Mouse (Mus musculus): ENCODE results near the gene Hist1h3b. TPM values are rescaled to one million over a fixed set of nuclear protein-coding genes. Genes with fewer than 3 reads are reported as not detected.

Gene Hist1h3b
- polyA plus RNA-seq, 1 experiment from 2014 or later = 2.7 TPM

DNA sequence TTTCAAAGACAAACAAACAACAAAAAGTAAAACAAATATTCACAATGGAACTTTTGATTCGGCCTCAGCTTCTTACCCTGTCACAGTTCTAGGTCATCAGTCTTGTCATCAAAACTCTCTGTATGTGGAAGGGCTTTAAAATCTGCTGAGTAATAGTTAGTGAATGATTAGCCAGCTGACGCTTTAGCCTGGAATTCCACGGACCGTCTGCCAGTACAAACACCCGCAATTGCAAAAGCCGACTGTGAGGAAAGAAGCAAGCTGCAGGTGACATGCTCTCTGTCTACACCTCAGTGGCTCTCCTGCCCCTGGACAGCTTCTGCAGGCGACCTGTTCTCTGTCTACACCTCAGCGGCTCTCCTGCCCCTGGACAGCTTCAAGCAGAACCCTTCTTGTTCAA is 21.6 kb upstream of the Hist1h3b start:
- 13% methylated on average over 8 of the region's 8 CpGs for WGBS (ENCODE audit: insufficient replicate concordance)

DNA sequence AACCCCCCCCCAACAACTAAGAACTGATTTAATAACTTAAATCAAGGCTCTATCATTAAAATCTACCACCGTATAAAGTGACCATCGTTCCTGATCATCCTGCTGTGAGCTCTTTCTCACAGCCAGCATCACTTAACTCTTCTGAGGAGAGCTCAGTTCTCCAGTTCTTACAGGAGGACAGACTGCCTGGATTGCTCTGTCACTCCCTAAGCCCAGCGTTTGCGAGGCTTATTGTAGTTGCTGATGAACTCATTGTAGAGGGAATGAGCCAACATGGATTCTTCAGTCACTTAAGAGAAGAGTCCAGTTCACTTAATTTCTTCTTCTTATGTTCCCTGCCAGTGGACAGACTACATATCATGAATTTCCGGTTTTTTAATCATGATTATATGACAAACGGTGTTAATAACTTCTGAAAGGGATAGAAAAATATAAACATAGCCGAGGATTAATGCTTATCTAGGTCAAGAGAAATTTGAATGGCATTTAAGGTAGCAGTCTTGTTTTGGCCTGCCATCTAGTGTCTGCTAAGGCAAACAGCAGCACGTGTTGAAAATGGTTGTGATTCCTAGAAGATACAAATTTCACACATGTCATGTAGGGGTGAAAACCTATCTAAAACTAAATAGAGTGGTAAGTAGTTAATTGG is 19.8 kb upstream of the Hist1h3b start:
- 23% methylated on average over 8 of the region's 8 CpGs for WGBS (ENCODE audit: insufficient replicate concordance)
- no peak for ATAC-seq (replicated peaks; ENCODE audit: insufficient number of reproducible peaks, low FRiP score, low TSS enrichment)
- H3K9me3 ChIP-seq (replicated peaks; ENCODE audit: control insufficient read depth, low read length) = no peaks in the 10 kb centered on the region

More for the DNA sequence above, 21.6 kb upstream of the Hist1h3b start:
- Histone ChIP-seq H3K4me2 (peak overlapping the region; percentile 1; the same call in 1 of the 2 replicates), H3K27me3 (ENCODE audit: control insufficient read depth, insufficient read depth, low read length) (no peaks in the 10 kb centered on the region), H3K9me3 (replicated peaks; ENCODE audit: control insufficient read depth, low read length) (no peaks in the 10 kb centered on the region), H3K27ac (ENCODE audit: low read depth, low read length) (no peak overlapping the region), H3K4me1 (ENCODE audit: control insufficient read depth, insufficient read depth, low read length) (0 out of 2 replicates have a peak, but pooled peaks cover 6% of the 10 kb centered on the region), H3K9ac (ENCODE audit: low read depth, low read length) (no peak overlapping the region), H3K36me3 (ENCODE audit: control insufficient read depth, insufficient read depth, low read length) (no peaks in the 10 kb centered on the region), H3K4me3 (ENCODE audit: low read depth, low read length) (no peak overlapping the region)
- no peak for ATAC-seq (replicated peaks; ENCODE audit: insufficient number of reproducible peaks, low FRiP score, low TSS enrichment)

DNA sequence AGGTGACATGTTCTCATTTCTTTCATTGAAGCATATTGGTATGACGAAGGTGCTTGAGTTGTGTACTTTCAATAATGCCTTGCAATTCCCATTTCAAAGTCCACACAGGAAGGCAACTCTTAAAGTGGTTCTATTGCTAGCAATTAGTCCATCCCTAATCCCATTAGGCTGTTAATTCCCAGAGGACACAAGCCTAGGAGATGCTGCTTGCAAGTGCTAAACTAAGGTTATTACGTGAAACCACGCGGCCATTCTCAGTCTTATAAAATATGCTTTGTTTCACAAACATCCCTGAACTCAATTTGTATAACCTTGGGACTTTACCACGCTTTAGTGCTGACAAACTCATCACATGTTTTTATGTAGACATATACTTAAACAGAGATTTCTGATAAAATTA is 15.0 kb upstream of the Hist1h3b start:
- H3K9ac ChIP-seq (ENCODE audit: low read depth, low read length) = no peak overlapping the region
- no peaks in the 10 kb centered on the region for H3K27me3 ChIP-seq (ENCODE audit: control insufficient read depth, insufficient read depth, low read length)
- no peaks in the 10 kb centered on the region for H3K36me3 ChIP-seq (ENCODE audit: control insufficient read depth, insufficient read depth, low read length)
- H3K4me1 ChIP-seq (ENCODE audit: control insufficient read depth, insufficient read depth, low read length) = peaks cover 4% of the 10 kb centered on the region; the same call in 1 of the 2 replicates
- H3K4me3 ChIP-seq (ENCODE audit: low read depth, low read length) = no peak overlapping the region
- H3K27ac ChIP-seq (ENCODE audit: low read depth, low read length) = no peak overlapping the region
- WGBS (ENCODE audit: insufficient replicate concordance) = 83% methylated on average over 5 of the region's 5 CpGs
- no peak for ATAC-seq (replicated peaks; ENCODE audit: insufficient number of reproducible peaks, low FRiP score, low TSS enrichment)
- H3K4me2 ChIP-seq = no peak overlapping the region
- no peaks in the 10 kb centered on the region for H3K9me3 ChIP-seq (replicated peaks; ENCODE audit: control insufficient read depth, low read length)

More for the DNA sequence above, 19.8 kb upstream of the Hist1h3b start:
- no peak overlapping the region for H3K4me2 ChIP-seq
- H3K4me3 ChIP-seq (ENCODE audit: low read depth, low read length) = no peak overlapping the region
- no peak overlapping the region for H3K27ac ChIP-seq (ENCODE audit: low read depth, low read length)
- no peaks in the 10 kb centered on the region for H3K27me3 ChIP-seq (ENCODE audit: control insufficient read depth, insufficient read depth, low read length)
- H3K36me3 ChIP-seq (ENCODE audit: control insufficient read depth, insufficient read depth, low read length) = no peaks in the 10 kb centered on the region
- no peak overlapping the region for H3K9ac ChIP-seq (ENCODE audit: low read depth, low read length)
- H3K4me1 ChIP-seq (ENCODE audit: control insufficient read depth, insufficient read depth, low read length) = 0 out of 2 replicates have a peak, but pooled peaks cover 6% of the 10 kb centered on the region

DNA sequence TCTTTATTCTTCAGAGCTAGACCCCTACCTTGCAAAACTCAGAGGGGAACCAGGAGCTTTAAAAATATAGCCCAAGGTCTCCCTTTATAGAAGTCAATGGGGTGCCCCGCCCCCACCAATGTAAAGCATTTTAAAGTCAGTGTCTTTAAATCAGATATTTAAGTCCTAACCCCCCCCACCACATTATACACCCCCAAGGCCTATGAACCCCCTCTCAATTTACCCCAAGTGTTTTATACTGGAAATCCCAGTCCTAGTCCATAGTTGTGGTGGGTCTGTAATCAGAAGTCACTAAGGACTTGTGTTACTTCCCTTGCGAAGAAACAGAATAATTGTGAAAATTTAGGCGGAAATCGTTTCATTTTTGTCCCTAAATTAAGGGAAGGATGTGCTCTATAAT is 14.0 kb upstream of the Hist1h3b start:
- Histone ChIP-seq H3K9me3 (replicated peaks; ENCODE audit: control insufficient read depth, low read length) (no peaks in the 10 kb centered on the region), H3K9ac (ENCODE audit: low read depth, low read length) (peak overlapping the region; percentile 96), H3K27ac (ENCODE audit: low read depth, low read length) (peak overlapping the region; percentile 100), H3K4me3 (ENCODE audit: low read depth, low read length) (peak overlapping the region; percentile 69), H3K36me3 (ENCODE audit: control insufficient read depth, insufficient read depth, low read length) (no peaks in the 10 kb centered on the region), H3K27me3 (ENCODE audit: control insufficient read depth, insufficient read depth, low read length) (no peaks in the 10 kb centered on the region), H3K4me1 (ENCODE audit: control insufficient read depth, insufficient read depth, low read length) (peaks cover 4% of the 10 kb centered on the region; the same call in 1 of the 2 replicates), H3K4me2 (peak overlapping the region; percentile 95)
- no peak for ATAC-seq (replicated peaks; ENCODE audit: insufficient number of reproducible peaks, low FRiP score, low TSS enrichment)
- WGBS (ENCODE audit: insufficient replicate concordance) = 22% methylated on average over 4 of the region's 4 CpGs

DNA sequence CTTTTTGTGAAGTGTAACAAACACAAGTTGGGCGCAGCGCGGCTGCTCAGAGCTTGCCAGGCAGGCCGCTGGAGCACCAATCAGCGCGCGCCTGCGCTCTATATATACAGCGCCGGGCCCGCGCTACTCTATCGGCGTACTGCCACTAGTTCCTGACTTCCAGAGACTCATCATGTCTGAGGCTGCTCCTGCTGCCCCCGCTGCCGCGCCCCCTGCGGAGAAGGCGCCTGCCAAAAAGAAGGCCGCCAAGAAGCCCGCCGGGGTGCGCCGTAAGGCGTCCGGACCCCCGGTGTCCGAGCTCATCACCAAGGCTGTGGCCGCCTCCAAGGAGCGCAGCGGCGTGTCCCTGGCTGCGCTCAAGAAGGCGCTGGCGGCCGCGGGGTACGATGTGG is 13.4 kb upstream of the Hist1h3b start, which contains the start of gene Hist1h1c:
TSS of gene Hist1h1c (plus strand) at position 132 of the 392 bp plus-strand sequence.
- 0% methylated on average over 34 of the region's 38 CpGs for WGBS (ENCODE audit: insufficient replicate concordance)
- no peaks in the 10 kb centered on the region for H3K36me3 ChIP-seq (ENCODE audit: control insufficient read depth, insufficient read depth, low read length)
- peak; percentile 93 for ATAC-seq (replicated peaks; ENCODE audit: insufficient number of reproducible peaks, low FRiP score, low TSS enrichment)
- peak within 1 kb of the TSS; percentile 96 for H3K9ac ChIP-seq (ENCODE audit: low read depth, low read length)
- no peaks in the 10 kb centered on the region for H3K9me3 ChIP-seq (replicated peaks; ENCODE audit: control insufficient read depth, low read length)
- peaks cover 4% of the 10 kb centered on the region; the same call in 1 of the 2 replicates for H3K4me1 ChIP-seq (ENCODE audit: control insufficient read depth, insufficient read depth, low read length)
- peak within 1 kb of the TSS; percentile 69 for H3K4me3 ChIP-seq (ENCODE audit: low read depth, low read length)
- H3K27ac ChIP-seq (ENCODE audit: low read depth, low read length) = peak within 1 kb of the TSS; percentile 100
- peak within 1 kb of the TSS; percentile 95 for H3K4me2 ChIP-seq
- no peaks in the 10 kb centered on the region for H3K27me3 ChIP-seq (ENCODE audit: control insufficient read depth, insufficient read depth, low read length)

DNA sequence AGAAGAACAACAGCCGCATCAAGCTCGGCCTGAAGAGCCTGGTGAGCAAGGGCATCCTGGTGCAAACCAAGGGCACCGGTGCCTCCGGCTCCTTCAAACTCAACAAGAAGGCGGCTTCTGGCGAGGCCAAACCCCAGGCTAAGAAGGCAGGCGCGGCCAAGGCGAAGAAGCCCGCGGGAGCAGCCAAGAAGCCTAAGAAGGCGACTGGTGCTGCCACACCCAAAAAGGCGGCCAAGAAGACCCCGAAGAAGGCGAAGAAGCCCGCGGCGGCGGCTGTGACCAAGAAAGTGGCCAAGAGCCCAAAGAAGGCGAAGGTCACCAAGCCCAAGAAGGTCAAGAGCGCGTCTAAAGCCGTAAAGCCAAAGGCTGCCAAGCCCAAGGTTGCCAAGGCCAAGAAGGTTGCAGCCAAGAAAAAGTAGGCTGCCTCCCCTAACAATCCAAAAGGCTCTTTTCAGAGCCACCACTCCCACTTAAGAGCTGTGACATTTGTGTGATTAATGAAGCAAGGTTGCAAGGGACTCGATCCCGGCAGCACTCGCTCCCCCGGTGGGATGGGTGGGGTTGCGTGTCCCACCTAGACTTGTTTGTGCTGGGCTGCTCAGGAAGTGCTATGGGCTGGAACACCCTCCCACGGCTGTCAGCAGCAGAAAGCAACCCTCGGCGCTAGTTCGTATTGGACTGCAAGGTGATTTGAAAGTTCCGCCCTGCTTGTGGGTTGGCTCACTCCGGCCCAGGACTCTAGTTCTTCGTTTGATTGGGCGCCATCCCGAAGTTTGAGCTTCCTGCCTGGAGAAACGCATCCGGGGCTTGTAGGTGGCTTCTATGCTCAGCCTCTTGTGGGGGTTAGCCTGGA is 12.8 kb upstream of the Hist1h3b start:
- no peaks in the 10 kb centered on the region for H3K9me3 ChIP-seq (replicated peaks; ENCODE audit: control insufficient read depth, low read length)
- peak overlapping the region; percentile 100 for H3K27ac ChIP-seq (ENCODE audit: low read depth, low read length)
- no peaks in the 10 kb centered on the region for H3K27me3 ChIP-seq (ENCODE audit: control insufficient read depth, insufficient read depth, low read length)
- peak overlapping the region; percentile 69 for H3K4me3 ChIP-seq (ENCODE audit: low read depth, low read length)
- H3K36me3 ChIP-seq (ENCODE audit: control insufficient read depth, insufficient read depth, low read length) = no peaks in the 10 kb centered on the region
- peak; percentile 82 for ATAC-seq (replicated peaks; ENCODE audit: insufficient number of reproducible peaks, low FRiP score, low TSS enrichment)
- peak overlapping the region; percentile 95 for H3K4me2 ChIP-seq
- WGBS (ENCODE audit: insufficient replicate concordance) = under 1% methylated on average over 39 of the region's 39 CpGs
- peak overlapping the region; percentile 96 for H3K9ac ChIP-seq (ENCODE audit: low read depth, low read length)
- peaks cover 4% of the 10 kb centered on the region; the same call in 1 of the 2 replicates for H3K4me1 ChIP-seq (ENCODE audit: control insufficient read depth, insufficient read depth, low read length)

DNA sequence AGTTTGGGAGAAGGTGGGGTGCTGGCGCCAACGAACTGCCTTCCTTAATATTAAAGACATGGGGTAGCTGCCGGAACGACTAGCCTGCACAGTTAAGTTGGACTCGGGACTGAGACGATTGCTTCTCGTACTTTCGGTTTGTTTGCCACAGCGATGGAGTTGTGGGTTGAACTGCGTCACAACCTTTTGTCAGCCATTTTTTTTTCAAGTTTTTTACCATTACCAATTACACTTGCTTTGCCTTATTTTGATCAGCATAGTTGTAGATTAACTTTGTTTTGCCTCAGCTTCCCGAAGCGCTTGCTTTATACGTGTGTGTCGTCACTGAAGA is 12.2 kb upstream of the Hist1h3b start:
- H3K9ac ChIP-seq (ENCODE audit: low read depth, low read length) = peak overlapping the region; percentile 96
- H3K27me3 ChIP-seq (ENCODE audit: control insufficient read depth, insufficient read depth, low read length) = no peaks in the 10 kb centered on the region
- 1% methylated on average over 14 of the region's 14 CpGs for WGBS (ENCODE audit: insufficient replicate concordance)
- ATAC-seq (replicated peaks; ENCODE audit: insufficient number of reproducible peaks, low FRiP score, low TSS enrichment) = no peak
- peaks cover 4% of the 10 kb centered on the region; the same call in 1 of the 2 replicates for H3K4me1 ChIP-seq (ENCODE audit: control insufficient read depth, insufficient read depth, low read length)
- peak overlapping the region; percentile 100 for H3K27ac ChIP-seq (ENCODE audit: low read depth, low read length)
- no peaks in the 10 kb centered on the region for H3K9me3 ChIP-seq (replicated peaks; ENCODE audit: control insufficient read depth, low read length)
- H3K4me3 ChIP-seq (ENCODE audit: low read depth, low read length) = peak overlapping the region; percentile 69
- H3K4me2 ChIP-seq = peak overlapping the region; percentile 95
- H3K36me3 ChIP-seq (ENCODE audit: control insufficient read depth, insufficient read depth, low read length) = no peaks in the 10 kb centered on the region

DNA sequence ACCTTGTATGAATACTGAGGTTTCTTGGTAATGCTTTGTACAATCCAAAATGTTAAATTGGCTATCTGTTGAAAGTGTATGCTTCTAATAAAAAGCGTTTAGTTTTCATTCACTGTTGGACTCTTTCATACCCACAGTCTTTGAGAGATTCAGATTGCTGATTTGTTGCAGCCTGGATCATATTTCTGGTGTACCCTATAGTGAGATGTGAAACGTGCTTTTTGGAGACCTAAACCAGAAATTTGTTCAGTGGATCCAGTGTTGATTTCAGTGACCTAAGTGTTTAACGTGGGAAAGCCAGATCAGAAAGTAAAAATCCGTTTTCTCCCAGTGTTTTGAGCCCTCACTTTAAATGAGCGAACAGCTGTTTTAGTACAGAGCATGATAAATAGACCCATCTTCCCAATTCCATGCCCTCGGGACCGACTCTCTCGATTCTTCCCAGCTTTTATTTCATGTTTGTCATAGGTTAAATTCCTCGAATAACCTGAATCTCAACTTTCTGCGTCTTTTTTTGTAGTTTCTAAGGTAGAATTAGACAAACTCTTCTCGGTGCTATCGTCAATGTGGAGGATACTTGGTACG is 11.7 kb upstream of the Hist1h3b start:
- H3K9me3 ChIP-seq (replicated peaks; ENCODE audit: control insufficient read depth, low read length) = no peaks in the 10 kb centered on the region
- peak overlapping the region; percentile 95 for H3K4me2 ChIP-seq
- 29% methylated on average over 13 of the region's 13 CpGs for WGBS (ENCODE audit: insufficient replicate concordance)
- no peaks in the 10 kb centered on the region for H3K36me3 ChIP-seq (ENCODE audit: control insufficient read depth, insufficient read depth, low read length)
- H3K4me3 ChIP-seq (ENCODE audit: low read depth, low read length) = peak overlapping the region; percentile 69
- peak overlapping the region; percentile 100 for H3K27ac ChIP-seq (ENCODE audit: low read depth, low read length)
- peaks cover 4% of the 10 kb centered on the region; the same call in 1 of the 2 replicates for H3K4me1 ChIP-seq (ENCODE audit: control insufficient read depth, insufficient read depth, low read length)
- H3K27me3 ChIP-seq (ENCODE audit: control insufficient read depth, insufficient read depth, low read length) = no peaks in the 10 kb centered on the region
- peak overlapping the region; percentile 96 for H3K9ac ChIP-seq (ENCODE audit: low read depth, low read length)
- ATAC-seq (replicated peaks; ENCODE audit: insufficient number of reproducible peaks, low FRiP score, low TSS enrichment) = no peak

Data from heart, embryonic 11.5 days (tissue).